Mouse (Mus musculus) lung, adult 10 weeks (tissue): Measurements from ENCODE around the gene Mrpl43. TPM values are rescaled to one million over a fixed set of nuclear protein-coding genes. Genes with fewer than 3 reads are reported as not detected.

ENCODE experiments used
- polyA plus RNA-seq: library from polyadenylated mRNA; stranded (reverse); fragments of 350-450 nt; fragmentation: Illumina TruSeq; extraction: RNeasy Lipid Tissue Mini Kit (QIAGEN cat#74804); gene quantifications from one replicate; pipeline ENCODE4 v1.2.3, GENCODE M21; 2014; ENCODE audit warnings: low read depth, low replicate concordance; ENCODE audit not compliant: insufficient read depth

The Mrpl43 gene
- 33.3 TPM for polyA plus RNA-seq

DNA sequence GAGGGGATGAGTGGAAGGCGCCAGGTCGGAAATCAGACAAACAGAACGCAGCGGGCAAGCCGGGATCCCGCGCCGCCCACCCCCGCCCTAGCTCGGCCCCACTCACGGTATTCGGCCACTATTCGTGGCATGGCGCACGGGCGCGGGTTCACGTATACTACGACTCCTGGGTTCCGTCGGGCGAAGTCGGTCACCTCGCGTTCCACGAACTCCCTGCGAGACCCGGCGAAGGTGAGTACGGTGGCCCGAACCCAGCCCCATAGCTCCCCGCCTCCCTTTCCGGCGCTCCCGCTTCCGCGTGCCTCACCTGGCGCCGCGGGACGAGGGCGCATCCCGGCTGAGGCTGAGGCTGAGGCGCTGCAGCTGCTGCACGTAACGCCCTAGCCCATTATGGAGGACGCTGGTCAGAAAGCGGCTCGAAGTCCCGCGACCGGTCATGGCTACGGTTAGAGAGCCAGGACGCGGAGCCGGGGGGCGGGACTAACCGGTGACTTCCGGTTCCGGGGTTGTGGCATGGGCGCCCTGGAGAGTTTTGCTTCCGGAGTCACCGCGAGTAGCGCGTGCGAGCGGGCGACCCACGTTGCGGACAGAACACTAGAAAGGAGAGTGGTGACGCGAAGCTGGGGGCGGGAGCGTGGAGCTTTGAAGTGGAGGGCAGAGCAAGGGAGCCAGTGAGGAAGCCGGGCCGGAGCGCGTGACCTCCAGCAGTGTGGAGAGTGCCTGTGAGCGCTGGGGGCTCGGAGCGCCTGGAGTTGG lies at the start of gene Mrpl43:
Mrpl43 (minus strand) TSS at position 486 of the 756 bp plus-strand sequence.

DNA sequence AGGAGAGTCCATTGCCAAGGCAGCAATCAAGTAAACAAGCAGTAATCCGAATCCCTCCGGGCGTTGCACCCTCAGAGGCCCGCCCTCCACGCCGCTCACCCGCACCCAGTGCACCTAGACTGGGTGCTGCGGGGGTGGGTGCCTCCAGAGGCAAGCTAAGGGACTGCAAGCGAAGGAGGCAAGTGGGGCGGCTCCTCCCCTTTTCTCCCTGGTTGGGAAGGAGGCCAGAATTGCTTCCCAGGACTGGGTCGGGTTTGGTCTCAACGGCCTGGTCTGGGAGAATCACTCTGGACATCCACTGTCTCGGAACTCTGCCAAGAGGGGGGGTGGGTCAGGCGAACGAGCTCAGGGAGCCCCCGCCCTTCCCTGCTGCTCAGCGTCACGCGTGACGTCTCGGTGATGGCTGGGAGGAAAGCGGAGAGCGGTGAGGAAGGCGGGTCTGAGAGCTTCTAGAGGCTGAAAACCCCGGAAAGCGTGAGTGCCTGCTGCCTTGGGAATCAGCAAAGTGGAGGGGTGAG lies 41.2 kb upstream of the Mrpl43 start, which contains the start of gene Sfxn3:
Sfxn3 (plus strand) TSS at position 87 of the 518 bp plus-strand sequence.

DNA sequence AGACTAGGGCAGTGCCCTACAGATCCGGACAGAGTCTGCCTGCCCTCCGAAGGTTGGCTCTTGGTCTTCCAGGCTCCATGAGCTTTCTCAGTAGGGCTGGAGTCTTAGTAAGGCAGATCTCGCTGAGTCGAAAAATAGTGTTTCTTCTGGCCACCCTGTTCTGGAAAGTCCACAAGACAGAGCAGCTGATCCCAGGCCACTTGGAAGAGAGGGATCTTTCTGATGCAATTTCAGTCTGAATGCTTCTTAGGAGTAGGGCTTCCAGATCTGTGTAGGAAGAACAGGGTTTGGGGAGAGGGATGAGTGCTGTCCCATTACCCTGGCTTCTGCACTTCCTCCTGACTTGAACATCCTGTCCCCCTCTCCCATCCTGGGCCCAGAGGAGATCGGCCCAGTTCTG lies 39.4 kb upstream of the Mrpl43 start, which contains the start of gene Pdzd7:
Pdzd7 (minus strand) TSS at position 67 of the 400 bp plus-strand sequence.

DNA sequence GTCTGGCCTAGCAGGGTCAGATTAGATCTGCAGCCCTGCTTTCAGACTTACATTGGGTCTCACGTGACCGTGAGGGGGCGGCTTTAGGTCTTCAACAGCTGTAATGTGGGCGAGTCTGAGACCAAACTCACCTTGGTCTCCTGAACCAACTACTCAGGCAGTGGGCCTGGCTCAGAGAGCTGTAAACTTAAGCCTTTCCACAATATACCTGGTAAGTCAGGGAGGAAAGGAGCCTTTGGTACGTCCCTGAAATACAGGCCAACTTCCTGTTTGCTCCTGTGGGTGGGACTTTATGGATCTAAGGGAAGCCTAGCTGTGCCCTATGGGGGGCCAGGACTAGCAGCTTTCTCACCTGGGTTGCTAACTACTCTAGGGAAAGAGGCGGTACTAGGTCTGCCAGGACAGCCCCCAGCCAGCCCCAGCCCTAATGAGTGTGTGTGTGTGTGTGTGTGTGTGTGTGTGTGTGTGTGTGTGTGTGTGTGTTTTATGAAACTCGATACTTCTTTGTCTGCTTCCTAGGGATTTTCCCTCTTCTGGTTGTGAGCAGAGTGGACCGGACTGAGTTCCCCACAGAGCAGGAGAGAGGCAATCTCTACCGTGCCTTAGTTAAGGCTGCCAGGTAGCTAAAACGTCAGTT lies 8.2 kb upstream of the Mrpl43 start, which contains the start of gene Lzts2:
Lzts2 (plus strand) TSS at position 80 of the 637 bp plus-strand sequence.

DNA sequence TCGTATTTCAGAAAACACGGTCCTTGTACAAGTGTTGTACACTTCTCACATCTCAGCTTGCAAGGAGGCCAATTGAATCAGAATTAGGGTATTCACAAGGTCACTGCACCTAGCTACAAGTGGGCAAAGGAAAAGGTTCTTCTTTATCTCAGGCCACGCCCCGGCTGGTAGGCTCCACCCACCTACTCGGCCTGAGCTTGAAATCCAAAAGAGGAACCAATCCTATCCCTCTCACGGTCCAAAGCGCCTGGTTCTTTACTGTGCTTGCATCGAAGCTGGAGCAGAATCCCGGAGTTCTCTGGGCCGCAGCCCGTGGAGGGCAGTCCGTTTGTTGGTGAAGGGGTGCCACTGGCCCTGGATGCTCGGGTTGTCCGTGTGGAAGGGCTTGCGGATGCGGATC lies 798 bp downstream of the Mrpl43 start, which contains the start of gene Twnk:
Twnk (plus strand) TSS at position 220 of the 400 bp plus-strand sequence.

DNA sequence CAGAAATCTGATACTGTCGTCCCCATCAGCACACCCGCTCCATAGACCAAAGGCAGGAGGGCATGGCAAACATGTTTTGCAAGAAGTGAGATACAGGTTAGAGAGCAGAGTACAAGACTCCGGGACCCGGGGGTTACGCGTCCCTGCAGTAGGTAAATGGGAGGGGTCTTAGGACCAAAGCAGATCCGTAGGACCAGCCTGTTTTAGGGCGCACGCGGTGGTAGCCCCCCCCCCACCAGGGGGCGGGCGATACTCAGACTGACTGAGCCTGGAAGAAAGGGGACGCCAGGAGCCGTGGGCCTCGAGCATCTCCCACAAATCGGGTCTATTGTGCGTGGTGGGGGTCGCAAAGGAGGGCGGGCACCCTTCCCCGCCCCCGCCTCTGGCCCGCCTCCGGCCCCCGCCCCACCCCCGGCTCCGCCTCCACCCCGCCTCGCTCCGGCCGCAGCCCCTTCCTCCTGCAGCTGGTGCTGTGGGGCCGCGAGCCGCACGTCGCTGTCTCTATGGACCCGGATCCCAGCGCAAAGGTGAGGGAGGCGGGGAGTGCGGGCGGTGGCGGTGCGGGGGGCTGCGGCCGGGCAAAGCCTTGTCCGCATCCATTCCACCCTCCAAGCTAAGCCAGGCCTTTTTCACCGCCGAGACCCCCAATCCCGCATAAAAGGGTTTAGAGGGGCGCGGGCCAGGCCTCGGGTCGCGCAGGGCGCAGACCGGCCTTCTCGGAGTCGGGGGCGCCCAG lies 17.2 kb downstream of the Mrpl43 start, which contains the start of gene Sema4g:
Sema4g (plus strand) TSS at position 271 of the 736 bp plus-strand sequence.

Other genes with a start within 250 kb of the Mrpl43 start
- 5.6 TPM for gene Slf2, start 75.3 kb downstream of the Mrpl43 start, polyA plus RNA-seq
- 0.51 TPM for gene Sema4g, start 17.3 kb downstream of the Mrpl43 start, polyA plus RNA-seq
- 6.2 TPM for gene Twnk, start 779 bp downstream of the Mrpl43 start, polyA plus RNA-seq
- gene Lzts2, start 8.0 kb upstream of the Mrpl43 start, polyA plus RNA-seq = 32.7 TPM
- 0.10 TPM for gene Pdzd7, start 39.3 kb upstream of the Mrpl43 start, polyA plus RNA-seq
- 27.9 TPM for gene Sfxn3, start 41.1 kb upstream of the Mrpl43 start, polyA plus RNA-seq
- gene Kazald1, start 68.8 kb upstream of the Mrpl43 start, polyA plus RNA-seq = 13.9 TPM
- gene Tlx1, start 144.2 kb upstream of the Mrpl43 start, polyA plus RNA-seq = not detected
- not detected for gene Lbx1, start 229.4 kb upstream of the Mrpl43 start, polyA plus RNA-seq